Mouse (Mus musculus) liver, embryonic 14.5 days (tissue): ENCODE data around the gene Gsdma. TPM values are rescaled to one million over a fixed set of nuclear protein-coding genes. Genes with fewer than 3 reads are reported as not detected.

Source experiments
- ATAC-seq: fragments of 200-750 bp; cut with Nextera tagmentation; 2 replicates; pipeline ENCODE4 v1.8.0; 2017; ENCODE audit warnings: moderate number of reproducible peaks, mild to moderate bottlenecking, moderate library complexity; ENCODE audit not compliant: insufficient read depth
- DNase-seq, 3 experiments: peaks; one replicate each; pipeline ENCODE4 v3.0.0-alpha.2; 2012 to 2013; ENCODE audit warnings: low read depth in 3 of 3, low spot score in 3 of 3
- H3K27ac ChIP-seq: fragments of 300-500 bp; sonication (generic); 2 replicates; pipeline ENCODE4 v1.5.1; 2014; ENCODE audit warnings: moderate library complexity, mild to moderate bottlenecking, control low read depth, inconsistent platforms
- H3K27me3 ChIP-seq: fragments of 300-500 bp; sonication (generic); 2 replicates; pipeline ENCODE4 v1.6.1; 2014; ENCODE audit warnings: mild to moderate bottlenecking, low read length, moderate library complexity; ENCODE audit not compliant: control insufficient read depth, insufficient read depth
- H3K36me3 ChIP-seq: fragments of 300-500 bp; sonication (generic); replicated peaks from 2 replicates; pipeline ENCODE4 v1.6.1; 2014; ENCODE audit warnings: low read depth; ENCODE audit not compliant: control insufficient read depth, insufficient read depth
- H3K4me1 ChIP-seq, 2 experiments: fragments of 200-500 bp in 1 of 2; fragments of 300-500 bp in 1 of 2; sonication (generic) in 1 of 2; replicated peaks; 2 replicates each; pipeline ENCODE4 v1.6.1; 2012 to 2014; ENCODE audit warnings: antibody characterized with exemption in 1 of 2, inconsistent platforms in 1 of 2, low read length in 1 of 2; ENCODE audit not compliant: control insufficient read depth in 2 of 2, insufficient read depth in 2 of 2
- H3K4me2 ChIP-seq: fragments of 300-500 bp; sonication (generic); 2 replicates; pipeline ENCODE4 v1.6.1; 2014; ENCODE audit warnings: low read depth, mild to moderate bottlenecking, control low read depth, moderate library complexity
- H3K4me3 ChIP-seq, 2 experiments: fragments of 200-500 bp in 1 of 2; fragments of 300-500 bp in 1 of 2; sonication (generic) in 1 of 2; 2 replicates each; pipeline ENCODE4 v1.5.1; 2012 to 2014; ENCODE audit warnings: low read depth in 2 of 2, low read length in 2 of 2, mild to moderate bottlenecking in 2 of 2, control low read depth in 1 of 2, inconsistent platforms in 1 of 2, moderate library complexity in 1 of 2; ENCODE audit not compliant: insufficient read depth in 1 of 2
- H3K9ac ChIP-seq: fragments of 300-500 bp; sonication (generic); replicated peaks from 2 replicates; pipeline ENCODE4 v1.6.1; 2014; ENCODE audit warnings: mild to moderate bottlenecking, control low read depth, moderate library complexity
- H3K9me3 ChIP-seq: fragments of 300-500 bp; sonication (generic); 2 replicates; pipeline ENCODE4 v1.6.1; 2016; ENCODE audit warnings: low read length, mixed read lengths; ENCODE audit not compliant: control insufficient read depth
- CTCF ChIP-seq: IDR thresholded peaks from 2 replicates; pipeline ENCODE4 v1.5.1; 2016; ENCODE audit warnings: antibody characterized with exemption, low read depth, control low read depth
- EP300 ChIP-seq: IDR thresholded peaks from 2 replicates; pipeline ENCODE4 v1.6.1; 2016; ENCODE audit warnings: antibody characterized with exemption, low read depth
- WGBS: fragments of 180-500 bp; shearing (Covaris S2); extraction: QIAGEN DNeasy Blood & Tissue Kit; methylation state at CpG from one replicate; pipeline ENCODE4 v1.1.7; 2014; ENCODE audit not compliant: insufficient replicate concordance; 5-methylcytosine and 5-hydroxymethylcytosine counted together
- polyA plus RNA-seq, 2 experiments: library from polyadenylated mRNA; depleted of rRNA in 1 of 2; stranded (reverse) in 1 of 2; unstranded in 1 of 2; fragments of >200 nt; fragmentation: Nextera tagmentation in 1 of 2; extraction: Ambion mirVana in 1 of 2; gene quantifications; 2 replicates each; pipeline versions ENCODE4 v1.2.1 to v1.2.3; 2012 to 2014

The Gsdma gene
- polyA plus RNA-seq, 2 experiments = 0.01 TPM; not detected in 1

DNA sequence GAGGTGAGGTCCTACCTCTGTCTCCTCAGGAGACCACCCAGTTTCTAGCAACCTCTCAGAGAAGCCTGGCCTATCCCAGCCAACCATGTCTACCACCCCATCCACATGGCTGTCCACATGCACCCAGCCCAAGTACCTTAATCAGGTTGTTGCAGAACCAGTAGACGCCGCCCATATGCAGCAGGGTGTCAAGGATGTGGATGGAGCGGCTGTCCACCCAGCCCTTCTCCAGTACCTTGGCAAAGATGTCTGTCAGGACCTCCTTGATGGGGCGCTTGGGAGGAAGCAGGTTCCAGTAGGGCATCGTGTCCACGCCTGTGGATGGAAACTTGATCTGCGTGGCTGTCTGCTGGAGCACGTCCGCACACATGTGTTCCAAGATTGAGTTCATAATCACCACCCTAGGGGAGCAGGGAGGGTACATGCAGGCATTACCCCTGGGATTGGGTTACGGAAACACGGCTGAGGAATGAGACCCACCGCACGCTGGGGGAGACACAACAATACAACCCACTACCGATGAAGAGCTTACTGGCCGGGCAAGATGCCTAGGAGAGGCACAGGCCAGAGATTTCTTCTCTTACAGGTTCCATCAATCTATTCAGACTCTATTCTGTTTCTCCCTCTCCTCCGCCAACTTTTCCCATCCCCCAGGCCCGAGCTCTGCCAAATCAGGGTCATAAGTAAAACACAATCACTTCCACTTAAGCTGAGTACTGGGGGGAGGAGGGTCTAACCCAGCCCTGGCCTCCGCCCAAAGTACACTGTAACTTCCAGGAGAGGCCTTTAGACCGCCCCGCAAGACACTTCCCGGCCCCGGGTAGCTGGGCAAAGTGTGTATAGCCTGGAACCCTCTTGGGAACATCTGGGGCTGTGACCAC, 43.5 kb downstream of the Gsdma start:
- Histone ChIP-seq H3K9ac (no peak overlapping the region), H3K4me3 (no peak overlapping the region), H3K4me1 (peaks cover 0 to 6% of the 10 kb centered on the region in 2 experiments; a peak in 3 of 4 replicates), H3K27me3 (no peaks in the 10 kb centered on the region), H3K4me2 (no peak overlapping the region), H3K9me3 (no peaks in the 10 kb centered on the region), H3K36me3 (peaks cover 16% of the 10 kb centered on the region), H3K27ac (no peak overlapping the region)
- 85% methylated on average over 22 of the region's 22 CpGs for WGBS
- ATAC-seq (no peak), DNase-seq (no peak)
- no peak for TF ChIP-seq EP300
- TF ChIP-seq CTCF = no peak

GRCm38 (mm10) chr11:98708282-98708956, 44.3 kb downstream of the Gsdma start:
- TF ChIP-seq CTCF = no peak
- TF ChIP-seq EP300 = no peak
- Histone ChIP-seq H3K27ac (no peak overlapping the region; the same call in 1 of the 2 replicates), H3K36me3 (peaks cover 20% of the 10 kb centered on the region), H3K4me3 (no peak overlapping the region), H3K9ac (no peak overlapping the region), H3K4me2 (no peak overlapping the region), H3K27me3 (no peaks in the 10 kb centered on the region), H3K4me1 (peaks cover 0 to 6% of the 10 kb centered on the region in 2 experiments; a peak in 3 of 4 replicates), H3K9me3 (no peaks in the 10 kb centered on the region)
- 63% methylated on average over 19 of the region's 19 CpGs for WGBS
- DNase-seq = no peak
- no peak for ATAC-seq

GRCm38 (mm10) chr11:98709001-98709741, 45.0 kb downstream of the Gsdma start:
- no peak overlapping the region for H3K27ac ChIP-seq
- 53% methylated on average over 26 of the region's 26 CpGs for WGBS
- no peaks in the 10 kb centered on the region for H3K27me3 ChIP-seq
- H3K4me1 ChIP-seq = peaks cover 0 to 6% of the 10 kb centered on the region in 2 experiments; a peak in 3 of 4 replicates
- DNase-seq (no peak), ATAC-seq (no peak)
- H3K9me3 ChIP-seq = no peaks in the 10 kb centered on the region
- no peak for TF ChIP-seq EP300
- TF ChIP-seq CTCF = no peak
- H3K36me3 ChIP-seq = peaks cover 24% of the 10 kb centered on the region
- H3K4me3 ChIP-seq = no peak overlapping the region
- no peak overlapping the region for H3K9ac ChIP-seq
- H3K4me2 ChIP-seq = no peak overlapping the region

DNA sequence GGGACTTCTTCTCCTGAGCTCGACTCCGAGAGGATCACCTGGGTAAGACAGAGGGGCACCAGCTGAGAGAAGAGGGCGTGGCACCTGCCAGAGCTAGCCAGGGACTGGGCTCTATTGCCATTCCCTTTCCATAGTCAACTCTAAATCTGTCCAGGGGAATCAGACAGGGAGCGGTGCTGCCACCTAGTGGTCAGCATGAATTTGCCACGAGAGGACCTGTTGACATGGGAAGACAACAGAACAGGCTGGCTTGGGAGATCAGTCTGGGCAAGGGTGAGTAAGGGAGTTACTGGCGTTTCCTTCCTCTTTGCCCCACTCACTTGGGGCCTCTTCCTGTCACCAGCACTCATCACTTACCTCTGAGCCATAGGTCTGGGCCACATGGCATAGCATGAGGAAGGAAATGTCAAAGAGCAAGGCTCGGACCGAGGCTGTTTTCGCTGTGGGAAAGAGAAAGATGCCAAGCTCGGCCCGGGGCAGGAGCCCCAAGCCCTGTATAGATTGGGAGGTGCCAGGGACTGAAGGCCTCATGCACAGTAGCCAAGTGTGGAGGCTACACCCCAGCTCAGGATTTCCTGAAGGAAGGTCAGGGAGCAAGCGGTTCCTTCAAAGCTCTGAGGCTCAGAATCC, 46.4 kb downstream of the Gsdma start:
- Histone ChIP-seq H3K9me3 (no peaks in the 10 kb centered on the region), H3K4me3 (no peak overlapping the region), H3K27ac (no peak overlapping the region), H3K4me1 (peaks cover 0 to 6% of the 10 kb centered on the region in 2 experiments; a peak in 3 of 4 replicates), H3K4me2 (no peak overlapping the region), H3K36me3 (peaks cover 28% of the 10 kb centered on the region), H3K9ac (no peak overlapping the region), H3K27me3 (no peaks in the 10 kb centered on the region)
- DNase-seq = peak; percentile 62 to 76 (median 66)
- no peak for TF ChIP-seq EP300
- TF ChIP-seq CTCF = peak; percentile 98
- peak; percentile 52 for ATAC-seq
- WGBS = 31% methylated on average over 12 of the region's 12 CpGs
